Mouse (Mus musculus) cerebellum, adult 18-20 months (tissue): ENCODE measurements around the gene Dnaaf2.
A peak's percentile ranks its signal among the peaks of the same experiment; 100 is the strongest.

Experiments used
- DNase-seq, 2 experiments: peaks; one replicate each; pipeline ENCODE4 v3.0.0; 2021

Dnaaf2 gene

GRCm38 (mm10) chr12:69198164-69198535 is at the start of gene Dnaaf2:
Gene Dnaaf2 (minus strand): TSS chr12:69198429.
- DNase-seq = peak; percentile 66 to 74

GRCm38 (mm10) chr12:69241771-69242431 is 43.7 kb upstream of the Dnaaf2 start:
- DNase-seq = peak; percentile 80 to 84

GRCm38 (mm10) chr12:69241405-69241770 is 43.2 kb upstream of the Dnaaf2 start:
- DNase-seq = no peak

- no peak for DNase-seq
These were observed 42.6 kb upstream of the Dnaaf2 start, which contains the start of gene Klhdc1 for GRCm38 (mm10) chr12:69240876-69241275. Gene Klhdc1 (plus strand): TSS chr12:69241176.

- no peak for DNase-seq
These were observed 40.1 kb upstream of the Dnaaf2 start for GRCm38 (mm10) chr12:69238284-69238683.

GRCm38 (mm10) chr12:69235782-69236181 is 37.6 kb upstream of the Dnaaf2 start:
- no peak for DNase-seq

GRCm38 (mm10) chr12:69229251-69229650 is 31.0 kb upstream of the Dnaaf2 start:
- no peak for DNase-seq

GRCm38 (mm10) chr12:69227776-69228466 is 29.7 kb upstream of the Dnaaf2 start, which contains the start of gene Pole2:
Gene Pole2 (minus strand): TSS chr12:69228195.
- peak; percentile 82 to 87 for DNase-seq

- DNase-seq = no peak
These were observed 22.5 kb upstream of the Dnaaf2 start for GRCm38 (mm10) chr12:69220613-69221277.

- DNase-seq = no peak
These were observed 18.4 kb upstream of the Dnaaf2 start for GRCm38 (mm10) chr12:69216587-69216986.

- DNase-seq = no peak
These were observed 17.0 kb upstream of the Dnaaf2 start for GRCm38 (mm10) chr12:69215000-69215785.

- DNase-seq = no peak
These were observed 16.2 kb upstream of the Dnaaf2 start for GRCm38 (mm10) chr12:69214393-69214792.

- DNase-seq = no peak
These were observed 15.1 kb upstream of the Dnaaf2 start for GRCm38 (mm10) chr12:69213186-69213777.

GRCm38 (mm10) chr12:69211057-69211456 is 12.8 kb upstream of the Dnaaf2 start:
- no peak for DNase-seq

GRCm38 (mm10) chr12:69210056-69210979 is 12.1 kb upstream of the Dnaaf2 start:
- DNase-seq = no peak

- no peak for DNase-seq
These were observed 10.3 kb upstream of the Dnaaf2 start for GRCm38 (mm10) chr12:69208520-69208919.

- DNase-seq = no peak
These were observed 9.7 kb upstream of the Dnaaf2 start for GRCm38 (mm10) chr12:69207926-69208325.

- DNase-seq = no peak
These were observed 9.2 kb upstream of the Dnaaf2 start for GRCm38 (mm10) chr12:69207396-69207795.

- DNase-seq = no peak
These were observed 6.0 kb upstream of the Dnaaf2 start, which contains the start of gene Gm49384 for GRCm38 (mm10) chr12:69204052-69204833. Gene Gm49384 (minus strand): TSS chr12:69204267.

- DNase-seq = no peak
These were observed 756 bp upstream of the Dnaaf2 start for GRCm38 (mm10) chr12:69198985-69199384.
